Mouse (Mus musculus) mouse embryonic stem cell (cell line): Measurements from ENCODE around the gene Sun2.

Source experiments
- in situ Hi-C, 2 experiments: fragments of 300-500 bp; cut with MboI; formaldehyde crosslinking; loops; 1 replicate in 1 of 2; 3 replicates in 1 of 2; pipeline ENCODE4 v1.14.3; 2019 to 2020; ENCODE audit warnings: low sequenced_read_pairs in 2 of 2, low pct_unique_long_range_greater_than_20kb in 1 of 2, mixed read lengths in 1 of 2; ENCODE audit not compliant: unreplicated experiment in 1 of 2

Gene Sun2

GRCm38 (mm10) chr15:79763601-79764246 is 21.4 kb upstream of the Sun2 start:
- in situ Hi-C loops = loop anchor here in 1 of 2 experiments (25.0 kb wide), 1 partner anchor 299 kb away; no protein-coding TSS in a partner anchor

GRCm38 (mm10) chr15:79763001-79763400 is 20.7 kb upstream of the Sun2 start:
- in situ Hi-C loops = loop anchor here in 1 of 2 experiments (25.0 kb wide), 1 partner anchor 299 kb away; no protein-coding TSS in a partner anchor

GRCm38 (mm10) chr15:79760956-79761355 is 18.6 kb upstream of the Sun2 start:
- in situ Hi-C loops = loop anchor here in 1 of 2 experiments (25.0 kb wide), 1 partner anchor 301 kb away; no protein-coding TSS in a partner anchor

GRCm38 (mm10) chr15:79757118-79757517 is 14.8 kb upstream of the Sun2 start:
- in situ Hi-C loops = loop anchor here in 1 of 2 experiments (25.0 kb wide), 1 partner anchor 305 kb away; no protein-coding TSS in a partner anchor

- in situ Hi-C loops = loop anchor here in 1 of 2 experiments (25.0 kb wide), 1 partner anchor 306 kb away; no protein-coding TSS in a partner anchor
These were observed 13.8 kb upstream of the Sun2 start for GRCm38 (mm10) chr15:79755977-79756625.

- in situ Hi-C loops = loop anchor here in 1 of 2 experiments (25.0 kb wide), 1 partner anchor 307 kb away; no protein-coding TSS in a partner anchor
These were observed 12.8 kb upstream of the Sun2 start for GRCm38 (mm10) chr15:79755176-79755575.

GRCm38 (mm10) chr15:79753873-79754272 is 11.5 kb upstream of the Sun2 start:
- in situ Hi-C loops = loop anchor here in 1 of 2 experiments (25.0 kb wide), 1 partner anchor 308 kb away; no protein-coding TSS in a partner anchor

GRCm38 (mm10) chr15:79753420-79753752 is 11.1 kb upstream of the Sun2 start:
- in situ Hi-C loops = loop anchor here in 1 of 2 experiments (25.0 kb wide), 1 partner anchor 309 kb away; no protein-coding TSS in a partner anchor

- in situ Hi-C loops = loop anchor here in 1 of 2 experiments (25.0 kb wide), 1 partner anchor 309 kb away; no protein-coding TSS in a partner anchor
These were observed 10.5 kb upstream of the Sun2 start for GRCm38 (mm10) chr15:79752742-79753419.

- in situ Hi-C loops = loop anchor here in 1 of 2 experiments (25.0 kb wide), 1 partner anchor 311 kb away; no protein-coding TSS in a partner anchor
These were observed 9.4 kb upstream of the Sun2 start for GRCm38 (mm10) chr15:79751772-79752171.

- in situ Hi-C loops = loop anchor here in 1 of 2 experiments (25.0 kb wide), 1 partner anchor 312 kb away; no protein-coding TSS in a partner anchor
These were observed 7.9 kb upstream of the Sun2 start for GRCm38 (mm10) chr15:79750266-79750665.

- in situ Hi-C loops = no loop called here
These were observed 6.8 kb upstream of the Sun2 start for GRCm38 (mm10) chr15:79749162-79749561.

GRCm38 (mm10) chr15:79747998-79748397 is 5.7 kb upstream of the Sun2 start:
- in situ Hi-C loops = no loop called here

GRCm38 (mm10) chr15:79745883-79746282 is 3.5 kb upstream of the Sun2 start:
- in situ Hi-C loops = no loop called here

- in situ Hi-C loops = no loop called here
These were observed 3.0 kb upstream of the Sun2 start for GRCm38 (mm10) chr15:79745312-79745711.

- in situ Hi-C loops = no loop called here
These were observed 2.4 kb upstream of the Sun2 start for GRCm38 (mm10) chr15:79744742-79745141.

GRCm38 (mm10) chr15:79744001-79744400 is 1.7 kb upstream of the Sun2 start:
- in situ Hi-C loops = no loop called here

- in situ Hi-C loops = no loop called here
These were observed 329 bp upstream of the Sun2 start for GRCm38 (mm10) chr15:79742706-79743023.
